Mouse (Mus musculus): Measurements from ENCODE around the gene C3ar1.

Gene C3ar1

GRCm38 (mm10) chr6:122828086-122828485 lies 27.9 kb downstream of the C3ar1 start:
- peak; percentile 31 to 47 for DNase-seq (ENCODE audit: low read depth in 2 of 2, low spot score in 2 of 2)

GRCm38 (mm10) chr6:122825923-122826742 lies 29.8 kb downstream of the C3ar1 start:
- peak; percentile 34 to 63 for DNase-seq (ENCODE audit: low read depth in 2 of 2, low spot score in 2 of 2)

- no peak for DNase-seq (ENCODE audit: low read depth in 2 of 2, low spot score in 2 of 2)
Measured at GRCm38 (mm10) chr6:122825166-122825565, 30.8 kb downstream of the C3ar1 start.

- DNase-seq (ENCODE audit: low read depth in 2 of 2, low spot score in 2 of 2): no peak
Measured at GRCm38 (mm10) chr6:122824086-122824485, 31.9 kb downstream of the C3ar1 start.

GRCm38 (mm10) chr6:122821822-122822221 lies 34.1 kb downstream of the C3ar1 start:
- DNase-seq (ENCODE audit: low read depth in 2 of 2, low spot score in 2 of 2): no peak

- DNase-seq (ENCODE audit: low read depth in 2 of 2, low spot score in 2 of 2): peak; percentile 72 to 74
Measured at GRCm38 (mm10) chr6:122820799-122821650, 34.9 kb downstream of the C3ar1 start.

GRCm38 (mm10) chr6:122820071-122820798 lies 35.7 kb downstream of the C3ar1 start:
- peak in 1 of 2 experiments; percentile 18 for DNase-seq (ENCODE audit: low read depth in 2 of 2, low spot score in 2 of 2)

- DNase-seq (ENCODE audit: low read depth in 2 of 2, low spot score in 2 of 2): peak; percentile 37 to 42
Measured at GRCm38 (mm10) chr6:122819306-122820070, 36.5 kb downstream of the C3ar1 start, which contains the start of gene Foxj2. Gene Foxj2 (plus strand): TSS chr6:122819914.

- no peak for DNase-seq (ENCODE audit: low read depth in 2 of 2, low spot score in 2 of 2)
Measured at GRCm38 (mm10) chr6:122813640-122814039, 42.3 kb downstream of the C3ar1 start.

GRCm38 (mm10) chr6:122812716-122813115 lies 43.2 kb downstream of the C3ar1 start:
- DNase-seq (ENCODE audit: low read depth in 2 of 2, low spot score in 2 of 2): no peak

- DNase-seq (ENCODE audit: low read depth in 2 of 2, low spot score in 2 of 2): peak; percentile 48 to 60
Measured at GRCm38 (mm10) chr6:122811771-122812600, 44.0 kb downstream of the C3ar1 start.

- DNase-seq (ENCODE audit: low read depth in 2 of 2, low spot score in 2 of 2): peak; percentile 87 to 90
Measured at GRCm38 (mm10) chr6:122811280-122811652, 44.7 kb downstream of the C3ar1 start.

- peak; percentile 92 for DNase-seq (ENCODE audit: low read depth in 2 of 2, low spot score in 2 of 2)
Measured at GRCm38 (mm10) chr6:122810615-122811279, 45.2 kb downstream of the C3ar1 start.

- peak in 1 of 2 experiments; percentile 80 for DNase-seq (ENCODE audit: low read depth in 2 of 2, low spot score in 2 of 2)
Measured at GRCm38 (mm10) chr6:122810022-122810614, 45.8 kb downstream of the C3ar1 start.

- DNase-seq (ENCODE audit: low read depth in 2 of 2, low spot score in 2 of 2): peak; percentile 73 to 86
Measured at GRCm38 (mm10) chr6:122804418-122804817, 51.5 kb downstream of the C3ar1 start.

GRCm38 (mm10) chr6:122801801-122802514 lies 54.0 kb downstream of the C3ar1 start:
- DNase-seq (ENCODE audit: low read depth in 2 of 2, low spot score in 2 of 2): peak; percentile 48 to 58

GRCm38 (mm10) chr6:122801301-122801800 lies 54.6 kb downstream of the C3ar1 start, which contains the start of gene Slc2a3:
Gene Slc2a3 (minus strand): TSS chr6:122801640.
- peak in 1 of 2 experiments; percentile 30 for DNase-seq (ENCODE audit: low read depth in 2 of 2, low spot score in 2 of 2)

Data from CD8-positive naive resting alpha-beta T cell, adult 2 months (primary cell).